Mouse (Mus musculus): ENCODE measurements around the gene Hbb-y. TPM values are rescaled to one million over a fixed set of nuclear protein-coding genes. Genes with fewer than 3 reads are reported as not detected.
"Not testable (repeated sequence)": the region's sequence is repeated elsewhere in the genome, so short reads cannot be mapped to it uniquely, and the experiment has no call there.

The Hbb-y gene
- total RNA-seq, 2 experiments from 2014 or later, result not detected

DNA sequence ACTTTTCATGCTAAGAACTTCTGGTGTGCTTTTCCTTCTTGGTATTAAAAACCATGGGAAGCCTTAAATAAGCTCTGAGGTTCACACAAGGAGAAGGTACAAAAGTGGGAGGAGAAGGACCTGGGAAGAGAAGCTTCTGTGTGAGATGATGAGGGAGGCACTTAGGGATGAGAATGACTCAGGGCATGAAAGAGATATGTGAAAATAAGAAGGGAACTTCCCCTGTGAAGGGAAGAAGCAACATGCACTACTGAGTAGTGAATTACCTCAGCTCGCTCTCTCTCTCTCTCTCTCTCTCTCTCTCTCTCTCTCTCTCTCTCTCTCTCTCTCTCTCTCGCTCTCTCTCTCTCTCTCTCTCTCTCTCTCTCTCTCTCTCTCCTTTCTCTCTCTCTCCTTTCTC is 37.9 kb downstream of the Hbb-y start:
- peak in 1 of 2 experiments; percentile 14 for DNase-seq (ENCODE audit: low spot score in 2 of 2)
- intact Hi-C loops (cut with DNase I), result not testable (repeated sequence)

DNA sequence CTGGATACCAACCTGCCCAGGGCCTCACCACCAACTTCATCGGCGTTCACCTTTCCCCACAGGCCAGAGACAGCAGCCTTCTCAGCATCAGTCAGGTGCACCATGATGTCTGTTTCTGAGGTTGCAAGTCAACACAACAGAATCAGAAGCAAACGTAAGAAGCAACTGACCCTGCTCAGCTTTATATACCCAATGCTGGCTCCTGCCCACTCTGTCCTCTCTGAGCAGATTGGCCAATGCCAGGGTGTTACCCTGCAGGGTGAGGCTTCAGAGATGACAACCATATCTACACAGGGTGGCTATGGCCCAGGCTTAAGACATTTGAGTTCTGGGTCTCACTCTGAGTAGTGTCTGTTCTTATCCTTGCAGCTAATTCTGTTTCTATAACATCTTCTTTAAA is 39.2 kb downstream of the Hbb-y start, which contains the start of gene Hbb-bt:
Gene Hbb-bt (minus strand): TSS at position 231 of the 400 bp plus-strand sequence.
- no peak for DNase-seq (ENCODE audit: low spot score in 2 of 2)
- intact Hi-C loops (cut with DNase I), result no loop called here

DNA sequence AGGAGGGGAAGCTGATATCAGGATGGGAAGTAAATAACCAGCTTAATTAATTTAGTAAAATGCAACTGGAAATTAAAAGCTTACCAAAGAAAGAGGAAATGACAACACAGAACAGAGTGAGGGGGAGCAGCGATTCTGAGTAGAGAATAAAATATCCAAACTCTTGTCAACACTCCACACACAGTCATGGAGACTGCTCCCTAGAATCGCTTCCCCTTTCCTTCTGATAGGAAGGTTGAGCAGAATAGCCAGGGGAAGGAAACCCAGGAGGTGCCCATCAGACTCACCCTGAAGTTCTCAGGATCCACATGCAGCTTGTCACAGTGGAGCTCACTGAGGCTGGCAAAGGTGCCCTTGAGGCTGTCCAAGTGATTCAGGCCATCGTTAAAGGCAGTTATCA is 39.9 kb downstream of the Hbb-y start:
- intact Hi-C loops (cut with DNase I); DNase-seq (ENCODE audit: low spot score in 2 of 2): not testable (repeated sequence)

DNA sequence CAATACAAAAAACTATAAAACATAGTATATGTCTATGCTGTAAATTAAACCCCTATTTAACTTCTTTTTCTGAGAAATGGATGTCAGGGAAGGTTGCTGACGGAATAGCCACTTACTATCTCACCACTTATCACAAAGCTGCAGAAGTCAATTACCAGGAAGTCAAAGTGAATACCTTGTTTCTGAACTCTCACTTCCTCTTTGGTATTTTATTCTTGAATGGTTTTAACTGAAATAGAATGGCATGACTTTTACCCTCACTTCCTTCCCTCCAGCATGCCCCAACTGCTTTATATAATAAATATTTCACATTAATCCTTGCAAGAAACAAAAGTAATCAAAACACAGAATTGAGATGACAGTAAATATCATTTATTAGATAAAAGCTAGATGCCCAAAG is 40.8 kb downstream of the Hbb-y start:
- intact Hi-C loops (cut with DNase I), result no loop called here
- no peak for DNase-seq (ENCODE audit: low spot score in 2 of 2)

DNA sequence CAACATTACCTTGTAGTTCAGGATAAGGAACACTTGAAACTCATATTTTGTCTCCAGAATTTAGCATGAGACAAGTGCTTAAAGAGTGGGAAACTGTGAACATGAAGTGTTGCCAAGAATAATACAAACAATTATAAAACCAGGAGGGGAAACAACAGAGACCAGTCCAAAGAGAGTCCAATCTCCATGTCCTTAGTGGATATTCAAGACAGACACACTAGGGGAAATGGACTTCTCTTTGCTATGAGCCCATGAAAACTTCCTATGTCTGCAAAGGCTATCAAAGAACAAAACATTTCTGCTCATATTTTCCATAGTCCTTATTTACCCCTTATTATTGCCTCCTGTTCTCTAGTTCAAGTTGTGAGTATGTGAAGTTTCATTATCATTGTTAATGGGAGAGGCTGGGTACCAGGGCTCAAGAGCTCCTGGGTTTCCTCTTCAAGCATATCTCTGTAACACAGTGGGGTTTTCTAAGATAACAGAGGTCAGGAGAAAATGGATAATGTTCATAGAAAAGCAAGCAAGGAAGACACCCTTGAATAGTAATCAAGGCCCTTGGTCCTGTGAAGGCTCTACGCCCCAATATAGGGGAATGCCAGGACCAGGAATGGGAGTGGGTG is 41.7 kb downstream of the Hbb-y start:
- no peak for DNase-seq (ENCODE audit: low spot score in 2 of 2)
- intact Hi-C loops (cut with DNase I), result no loop called here

DNA sequence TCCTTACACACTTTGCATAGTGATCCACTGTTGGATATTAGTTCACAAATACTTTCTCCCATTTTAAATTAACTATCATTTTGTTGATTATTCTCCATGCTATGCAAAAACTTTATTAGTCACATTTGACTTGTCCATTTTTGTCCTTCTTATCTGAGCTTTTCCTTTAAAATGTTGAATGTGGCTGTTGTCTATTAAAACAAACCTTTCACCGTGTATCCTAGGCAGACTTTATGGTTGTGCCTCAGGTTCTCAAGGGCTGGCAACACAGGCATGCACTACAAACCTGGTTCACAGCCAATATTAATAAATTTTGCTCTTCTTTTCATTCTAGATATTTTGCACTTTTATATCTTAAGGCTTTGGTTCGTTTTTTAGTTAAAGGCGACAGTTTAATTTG is 42.3 kb downstream of the Hbb-y start:
- DNase-seq (ENCODE audit: low spot score in 2 of 2), result no peak
- intact Hi-C loops (cut with DNase I), result no loop called here

DNA sequence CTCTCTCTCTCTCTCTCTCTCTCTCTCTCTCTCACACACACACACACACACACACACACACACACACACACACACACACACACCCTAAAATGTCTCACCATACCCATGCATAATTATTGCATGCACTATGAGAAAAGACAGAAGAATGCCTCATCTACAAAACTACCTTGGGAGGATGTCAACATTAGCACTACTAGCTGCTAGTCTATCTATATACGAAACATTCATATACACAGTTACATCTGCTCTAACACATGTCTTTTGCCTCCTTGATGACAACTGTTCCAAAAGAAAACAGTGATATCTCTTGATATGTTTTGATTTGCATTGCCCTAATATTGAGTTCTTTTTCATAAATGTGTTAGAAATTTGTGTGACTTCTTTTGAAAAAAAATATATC is 42.7 kb downstream of the Hbb-y start:
- no peak for DNase-seq (ENCODE audit: low spot score in 2 of 2)
- intact Hi-C loops (cut with DNase I), result no loop called here

DNA sequence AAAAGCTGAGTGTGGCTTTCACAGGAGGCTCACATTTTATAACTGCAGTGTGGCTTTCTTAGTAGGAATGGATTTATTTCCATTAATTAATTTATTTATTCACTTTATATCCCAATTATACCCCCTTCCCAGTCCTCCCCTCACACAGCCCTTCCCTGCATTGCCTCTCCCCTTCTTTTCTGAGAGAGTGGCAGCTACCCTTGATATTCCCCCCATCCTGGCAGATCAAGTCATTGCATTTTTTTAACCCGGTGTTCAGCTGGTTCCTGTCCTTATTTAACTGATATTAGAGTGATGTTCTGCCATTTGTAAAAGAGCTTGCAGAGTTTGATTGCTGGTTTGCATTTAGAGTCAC is 43.2 kb downstream of the Hbb-y start:
- no peak for DNase-seq (ENCODE audit: low spot score in 2 of 2)
- intact Hi-C loops (cut with DNase I), result loop anchor here (10.0 kb wide), 1 partner anchor 1295 kb away; no protein-coding TSS in a partner anchor

DNA sequence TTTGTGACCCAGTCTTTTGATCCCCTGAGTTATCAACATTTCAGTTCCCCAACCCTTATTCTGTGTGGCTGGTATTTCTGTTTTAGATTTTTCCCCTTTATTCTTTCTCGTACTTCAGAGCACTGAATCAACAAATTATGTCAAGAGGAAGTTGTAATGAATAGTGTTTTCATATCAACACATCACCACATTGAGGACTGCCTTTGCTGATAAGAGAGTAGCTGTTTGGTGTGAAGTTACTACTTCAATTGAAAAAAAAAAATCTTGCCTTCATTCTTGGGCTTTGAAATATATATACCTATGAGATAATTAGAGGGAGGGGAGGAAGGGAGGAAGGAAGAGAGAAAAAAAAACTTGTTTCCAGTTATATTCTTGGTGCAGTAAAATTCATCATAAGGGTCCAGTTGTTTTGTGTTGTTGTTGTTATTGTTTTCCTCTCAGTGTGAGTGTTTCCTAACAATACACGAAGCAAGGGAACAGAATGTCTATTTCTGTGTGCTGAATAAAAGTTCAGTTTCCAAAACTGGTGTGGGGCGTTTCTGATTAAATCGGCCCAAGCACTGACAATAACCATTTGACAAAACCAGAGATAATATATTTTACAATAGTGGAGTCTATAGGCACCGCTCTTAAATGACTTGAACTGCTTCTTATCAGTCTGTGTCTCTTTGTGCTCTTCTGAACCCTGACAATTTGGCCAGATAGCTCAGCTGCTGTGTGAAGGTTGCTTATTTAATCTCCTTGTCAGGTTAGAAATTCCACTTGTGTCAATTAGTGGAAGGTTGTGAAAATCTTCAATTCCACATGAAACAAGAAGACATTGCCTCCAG is 43.8 kb downstream of the Hbb-y start:
- no peak for DNase-seq (ENCODE audit: low spot score in 2 of 2)
- intact Hi-C loops (cut with DNase I), result loop anchor here (10.0 kb wide), 1 partner anchor 1294 kb away; no protein-coding TSS in a partner anchor

DNA sequence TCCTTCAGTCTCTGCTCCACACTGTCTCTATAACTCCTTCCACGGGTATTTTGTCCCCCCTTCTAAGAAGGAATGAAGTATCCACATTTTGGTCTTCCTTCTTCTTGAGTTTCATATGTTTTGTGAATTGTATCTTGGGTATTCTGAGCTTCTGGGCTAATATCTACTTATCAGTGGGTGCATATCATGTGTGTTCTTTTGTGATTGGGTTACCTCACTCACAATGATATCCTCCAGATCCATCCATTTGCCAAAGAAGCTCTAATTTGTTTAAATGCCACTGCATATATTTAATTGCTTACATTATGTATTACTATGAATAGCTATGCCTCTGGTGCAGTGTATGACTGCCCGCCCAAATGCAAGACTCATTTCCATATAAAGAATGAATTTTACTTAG is 44.9 kb downstream of the Hbb-y start:
- intact Hi-C loops (cut with DNase I), result loop anchor here (10.0 kb wide), 1 partner anchor 1293 kb away; no protein-coding TSS in a partner anchor
- DNase-seq (ENCODE audit: low spot score in 2 of 2), result not testable (repeated sequence)

DNA sequence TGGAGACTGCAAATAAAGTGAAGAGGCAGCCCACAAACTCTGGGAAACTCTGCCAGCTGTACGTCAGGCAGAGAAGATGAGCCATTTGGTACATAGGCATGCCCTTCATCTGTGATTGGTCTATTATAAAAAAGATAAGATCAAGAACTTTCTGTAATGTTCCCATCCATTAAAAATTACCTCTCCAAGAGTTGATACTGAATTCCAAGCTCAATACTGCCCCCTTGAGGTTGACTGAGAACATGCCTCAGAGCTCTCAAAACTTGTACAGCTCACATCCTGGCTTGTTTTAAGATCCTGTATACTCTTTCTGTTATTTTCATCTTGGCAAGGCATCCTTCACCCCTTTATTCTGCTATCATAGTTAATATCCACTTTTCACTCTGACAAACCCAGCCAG is 46.2 kb downstream of the Hbb-y start:
- peak; percentile 13 to 31 for DNase-seq (ENCODE audit: low spot score in 2 of 2)

More for the DNA sequence above, 46.2 kb downstream of the Hbb-y start:
- intact Hi-C loops (cut with DNase I), result loop anchor here (10.0 kb wide), 1 partner anchor 1292 kb away; no protein-coding TSS in a partner anchor

Other genes starting within 250 kb of the Hbb-y start
- gene Olfr620, start 240.7 kb downstream of the Hbb-y start, total RNA-seq (2021), result not detected
- not detected for gene Olfr622, start 210.5 kb downstream of the Hbb-y start, total RNA-seq (2021)
- not detected for gene Olfr623, start 189.5 kb downstream of the Hbb-y start, total RNA-seq (2021)
- gene Olfr624, start 182.0 kb downstream of the Hbb-y start, total RNA-seq (2021), result under 1 TPM in 1 of 2 experiments, not detected in 1; 0.07 TPM
- gene Olfr625-ps1, start 170.5 kb downstream of the Hbb-y start, total RNA-seq (2021), result not detected
- not detected for gene Olfr243, start 138.5 kb downstream of the Hbb-y start, total RNA-seq (2021)
- not detected for gene Olfr628, start 122.8 kb downstream of the Hbb-y start, total RNA-seq (2021)
- gene Olfr629, start 108.3 kb downstream of the Hbb-y start, total RNA-seq (2021), result not detected
- gene Olfr630, start 95.9 kb downstream of the Hbb-y start, total RNA-seq (2021), result not detected
- not detected for gene Olfr69, start 81.6 kb downstream of the Hbb-y start, total RNA-seq (2021)
- not detected for gene Olfr68, start 73.5 kb downstream of the Hbb-y start, total RNA-seq (2021)
- not detected for gene Olfr67, start 61.4 kb downstream of the Hbb-y start, total RNA-seq (2021)
- gene Hbb-bt, start 39.2 kb downstream of the Hbb-y start, total RNA-seq (2021), result 10 to 100 TPM; 78.9 to 84.4 TPM
- 100 to 1,000 TPM; 511 to 567 TPM for gene Hbb-bs, start 25.1 kb downstream of the Hbb-y start, total RNA-seq (2021)
- gene Hbb-bh2, start 12.7 kb downstream of the Hbb-y start, total RNA-seq (2021), result not detected
- not detected for gene Hbb-bh1, start 10.1 kb downstream of the Hbb-y start, total RNA-seq (2021)
- gene Olfr66, start 33.0 kb upstream of the Hbb-y start, total RNA-seq (2021), result not detected
- gene Olfr64, start 41.3 kb upstream of the Hbb-y start, total RNA-seq (2021), result not detected
- gene Olfr65, start 50.3 kb upstream of the Hbb-y start, total RNA-seq (2021), result not detected
- not detected for gene Olfr631, start 75.6 kb upstream of the Hbb-y start, total RNA-seq (2021)
- gene Olfr632, start 81.1 kb upstream of the Hbb-y start, total RNA-seq (2021), result not detected
- not detected for gene Olfr633, start 91.2 kb upstream of the Hbb-y start, total RNA-seq (2021)
- under 1 TPM; 0.05 to 0.07 TPM for gene Olfr635, start 117.9 kb upstream of the Hbb-y start, total RNA-seq (2021)
- not detected for gene Olfr638, start 145.5 kb upstream of the Hbb-y start, total RNA-seq (2021)
- under 1 TPM; 0.07 to 0.16 TPM for gene Olfr639, start 164.1 kb upstream of the Hbb-y start, total RNA-seq (2021)
- not detected for gene Olfr640, start 172.4 kb upstream of the Hbb-y start, total RNA-seq (2021)
- gene Olfr641, start 182.2 kb upstream of the Hbb-y start, total RNA-seq (2021), result not detected
- not detected for gene Olfr642, start 199.4 kb upstream of the Hbb-y start, total RNA-seq (2021)
- gene 4930516K23Rik, start 208.2 kb upstream of the Hbb-y start, total RNA-seq (2021), result not detected
- not detected for gene Olfr644, start 218.7 kb upstream of the Hbb-y start, total RNA-seq (2021)
- gene Olfr645, start 232.2 kb upstream of the Hbb-y start, total RNA-seq (2021), result not detected